Mouse (Mus musculus) common myeloid progenitor, adult 5-6 weeks (primary cell): ENCODE results near the gene Slamf6. TPM values are rescaled to one million over a fixed set of nuclear protein-coding genes. Genes with fewer than 3 reads are reported as not detected.
A peak's percentile ranks its signal among the peaks of the same experiment; 100 is the strongest.

Source experiments
- ATAC-seq: replicated peaks from 2 replicates; pipeline ENCODE4 v1.8.0; 2016; ENCODE audit warnings: low read depth, mild to moderate bottlenecking, moderate TSS enrichment, inconsistent platforms; ENCODE audit not compliant: poor library complexity, severe bottlenecking
- total RNA-seq: library from RNA; stranded (forward); fragments of 200-1000, 187-1606 nt; gene quantifications from 2 replicates; pipeline ENCODE4 v1.2.3, GENCODE M21; 2017

Gene Slamf6
- total RNA-seq, 1 experiment from 2014 or later: 0.87 TPM

DNA sequence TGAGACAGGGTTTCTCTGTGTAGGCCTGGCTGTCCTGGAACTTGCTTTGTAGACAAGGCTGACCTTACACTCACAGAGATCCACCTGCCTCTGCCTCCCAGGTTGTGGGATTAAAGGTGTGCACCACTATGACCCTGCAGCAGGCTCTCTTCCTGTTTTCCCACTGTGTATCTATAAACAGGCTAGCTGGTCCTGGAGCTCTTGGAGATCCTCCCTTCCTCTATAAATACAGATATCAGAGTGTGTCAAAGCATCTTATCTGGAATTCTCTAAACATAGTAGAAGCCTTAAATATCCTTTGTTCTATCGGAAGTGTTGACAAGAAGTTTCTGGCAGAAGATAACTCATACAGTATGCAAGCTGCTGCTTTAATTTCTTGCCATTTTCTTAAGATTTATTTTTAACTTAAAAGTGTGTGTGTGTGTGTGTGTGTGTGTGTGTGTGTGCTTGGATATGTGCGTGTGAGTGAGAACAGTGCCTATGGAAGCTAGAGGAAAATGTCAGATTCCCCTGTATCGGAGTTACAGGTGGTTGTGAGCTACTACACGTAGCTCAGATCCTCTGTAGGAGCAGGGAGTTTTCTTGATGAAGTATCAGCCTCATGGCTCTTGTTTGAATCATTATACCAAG, 75.7 kb downstream of the Slamf6 start:
- ATAC-seq: no peak

GRCm38 (mm10) chr1:171994501-171994900, 77.2 kb downstream of the Slamf6 start:
- no peak; the same call in 1 of the 2 replicates for ATAC-seq

GRCm38 (mm10) chr1:171994918-171995715, 77.8 kb downstream of the Slamf6 start:
- peak; percentile 84 for ATAC-seq

- no peak for ATAC-seq
Measured at GRCm38 (mm10) chr1:171996701-171997100, 79.4 kb downstream of the Slamf6 start.

DNA sequence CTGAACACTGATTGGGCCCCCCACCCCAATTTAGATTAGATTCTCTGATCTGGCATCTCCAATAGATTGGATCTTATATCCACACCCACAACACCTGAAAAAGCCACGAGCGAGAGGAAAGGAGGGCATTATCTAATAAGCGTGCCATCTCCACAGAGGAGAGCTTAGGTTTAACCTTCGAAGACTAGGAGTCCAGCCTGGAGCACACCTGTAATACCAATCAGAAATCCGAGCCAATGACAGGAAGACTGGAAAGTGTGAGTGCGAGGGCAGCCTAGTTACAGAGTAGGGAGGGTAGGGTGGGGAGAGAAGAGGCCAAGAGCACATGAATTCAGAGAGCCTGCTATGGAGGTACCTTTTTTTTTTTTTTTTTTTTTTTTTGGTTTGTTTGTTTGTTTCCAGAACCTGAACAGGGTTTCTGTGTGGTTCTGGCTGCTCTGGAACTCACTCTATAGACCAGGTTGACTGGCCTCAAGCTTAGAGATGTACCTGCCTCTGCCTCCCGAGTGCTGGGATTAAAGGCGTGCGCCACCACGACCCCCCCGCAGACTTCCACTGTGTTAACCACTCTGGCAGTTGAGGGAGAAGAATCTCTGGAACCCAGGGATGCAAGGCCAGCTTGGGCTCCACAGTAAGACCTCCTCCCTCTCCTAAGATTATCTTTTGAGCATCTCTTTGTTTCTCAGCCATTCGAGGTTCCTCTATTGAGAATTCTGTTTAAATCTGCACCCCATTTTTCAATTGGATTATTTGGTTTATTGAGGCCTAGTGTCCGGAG, 81.7 kb downstream of the Slamf6 start:
- no peak for ATAC-seq

DNA sequence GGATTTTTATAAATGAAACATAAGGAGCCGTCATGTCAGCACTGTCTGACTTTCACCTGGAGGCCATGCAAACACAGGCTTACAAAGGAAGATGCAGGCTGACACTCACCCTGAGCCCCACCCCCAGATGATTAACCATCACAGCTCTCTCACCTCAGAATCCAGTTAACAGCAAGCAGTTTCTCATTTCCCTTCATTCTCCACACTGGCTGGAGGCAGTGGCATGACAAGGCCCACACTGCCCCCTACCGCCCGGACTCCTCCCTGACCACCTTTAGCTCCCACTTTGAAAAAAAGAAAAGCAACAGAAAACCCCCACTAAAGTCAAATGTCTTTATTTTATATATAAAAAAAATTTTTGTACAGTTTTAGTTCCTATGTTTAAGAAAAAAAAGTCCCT, 83.3 kb downstream of the Slamf6 start:
- ATAC-seq: peak; percentile 91

DNA sequence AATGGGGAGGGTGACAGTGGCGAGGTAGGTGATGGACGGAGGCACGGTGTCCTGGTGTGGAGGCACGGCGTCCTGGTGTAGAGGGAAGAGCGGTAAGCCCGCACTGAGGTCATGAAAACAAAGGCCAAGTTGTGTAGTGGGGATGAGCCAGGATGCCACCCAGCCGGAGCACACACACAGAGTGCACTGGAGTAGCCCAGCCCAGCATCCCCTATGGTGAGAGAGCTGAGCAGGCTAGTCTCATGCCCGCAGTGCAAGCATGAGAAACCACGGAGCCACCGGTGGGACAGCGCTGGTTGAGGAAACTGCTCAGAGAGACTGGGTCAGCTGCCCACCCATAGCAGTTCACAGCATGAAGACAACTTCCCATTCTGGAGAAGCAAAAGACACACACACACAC, 84.3 kb downstream of the Slamf6 start:
- ATAC-seq: 0 out of 2 replicates have a peak, but pooled peaks have one; percentile 10

Other genes starting within 250 kb of the Slamf6 start
- gene Cd48, start 235.5 kb upstream of the Slamf6 start, total RNA-seq: 104 and 153 TPM in 2 replicates
- 4.1 and 4.6 TPM in 2 replicates for gene Slamf1, start 150.4 kb upstream of the Slamf6 start, total RNA-seq
- gene Cd84, start 77.8 kb upstream of the Slamf6 start, total RNA-seq: 63.3 and 80.2 TPM in 2 replicates
- gene Gm10521, start 21.9 kb upstream of the Slamf6 start, total RNA-seq: 1.8 and 2.6 TPM in 2 replicates
- gene Vangl2, start 110.9 kb downstream of the Slamf6 start, total RNA-seq: 3.0 and 3.2 TPM in 2 replicates
- gene Nhlh1, start 140.1 kb downstream of the Slamf6 start, total RNA-seq: not detected in 2 replicates
- gene Copa, start 165.0 kb downstream of the Slamf6 start, total RNA-seq: 137 and 144 TPM in 2 replicates
- 24.3 and 25.1 TPM in 2 replicates for gene Ncstn, start 165.3 kb downstream of the Slamf6 start, total RNA-seq
- gene Pex19, start 209.2 kb downstream of the Slamf6 start, total RNA-seq: 37.1 and 42.2 TPM in 2 replicates
- 157 and 167 TPM in 2 replicates for gene Dcaf8, start 230.6 kb downstream of the Slamf6 start, total RNA-seq